Mouse (Mus musculus) testis, adult 2 months (tissue): ENCODE results near the gene Cyp2d11. TPM values are rescaled to one million over a fixed set of nuclear protein-coding genes. Genes with fewer than 3 reads are reported as not detected.

Experiments
- H3K27ac ChIP-seq: fragments of 200-500 bp; 2 replicates; pipeline ENCODE4 v1.5.1; 2012; ENCODE audit warnings: low read depth, low read length; ENCODE audit not compliant: control insufficient read depth, insufficient read depth
- H3K27me3 ChIP-seq: fragments of 200-500 bp; 2 replicates; pipeline ENCODE4 v1.6.1; 2012; ENCODE audit warnings: mild to moderate bottlenecking, low read length, moderate library complexity; ENCODE audit not compliant: control insufficient read depth, insufficient read depth
- H3K36me3 ChIP-seq: fragments of 200-500 bp; 2 replicates; pipeline ENCODE4 v1.6.1; 2012; ENCODE audit warnings: mild to moderate bottlenecking, low read length; ENCODE audit not compliant: control insufficient read depth, insufficient read depth
- H3K4me1 ChIP-seq: fragments of 200-500 bp; 2 replicates; pipeline ENCODE4 v1.6.1; 2012; ENCODE audit warnings: low read length; ENCODE audit not compliant: control insufficient read depth, insufficient read depth
- H3K4me3 ChIP-seq: fragments of 200-500 bp; 2 replicates; pipeline ENCODE4 v1.5.1; 2012; ENCODE audit warnings: low read depth, mild to moderate bottlenecking, low read length, moderate library complexity, mixed read lengths; ENCODE audit not compliant: control insufficient read depth
- CTCF ChIP-seq: fragments of 200-500 bp; IDR thresholded peaks from 2 replicates; pipeline ENCODE4 v1.5.1; 2012; ENCODE audit warnings: low read depth, mild to moderate bottlenecking, inconsistent platforms, low read length, moderate library complexity; ENCODE audit not compliant: control insufficient read depth, insufficient read depth, insufficient replicate concordance
- POLR2A ChIP-seq: fragments of 200-500 bp; IDR thresholded peaks from 2 replicates; pipeline ENCODE4 v1.6.1; 2012; ENCODE audit warnings: low read depth, mild to moderate bottlenecking, inconsistent platforms, low read length, moderate library complexity; ENCODE audit not compliant: control insufficient read depth
- polyA plus RNA-seq: library from polyadenylated mRNA; depleted of rRNA; stranded (reverse); fragments of >200 nt; gene quantifications from 2 replicates; pipeline ENCODE4 v1.2.3, GENCODE M21; 2012

The Cyp2d11 gene
- polyA plus RNA-seq, 1 experiment, result not detected

GRCm38 (mm10) chr15:82361459-82362018 is 32.3 kb downstream of the Cyp2d11 start:
- Histone ChIP-seq H3K27me3 (no peaks in the 10 kb centered on the region), H3K36me3 (no peaks in the 10 kb centered on the region), H3K4me1 (peaks cover 6% of the 10 kb centered on the region), H3K4me3 (no peak overlapping the region), H3K27ac (no peak overlapping the region)
- no peak for TF ChIP-seq POLR2A
- 0 out of 2 replicates have a peak, but pooled peaks have one; percentile 40 for TF ChIP-seq CTCF

- H3K36me3 ChIP-seq, result no peaks in the 10 kb centered on the region
- H3K27me3 ChIP-seq, result no peaks in the 10 kb centered on the region
- no peak for TF ChIP-seq CTCF
- no peak for TF ChIP-seq POLR2A
- H3K27ac ChIP-seq, result no peak overlapping the region; the same call in 1 of the 2 replicates
- H3K4me3 ChIP-seq, result peak overlapping the region; percentile 7; the same call in 1 of the 2 replicates
- H3K4me1 ChIP-seq, result peaks cover 11% of the 10 kb centered on the region
Measured at GRCm38 (mm10) chr15:82358431-82359260, 35.2 kb downstream of the Cyp2d11 start.

GRCm38 (mm10) chr15:82354126-82354945 is 39.5 kb downstream of the Cyp2d11 start, which contains the start of gene Ndufa6:
TSS of gene Ndufa6 (minus strand) at chr15:82354322.
- Histone ChIP-seq H3K4me1 (peaks cover 11% of the 10 kb centered on the region), H3K27ac (peak within 1 kb of the TSS; percentile 99), H3K27me3 (no peaks in the 10 kb centered on the region), H3K36me3 (no peaks in the 10 kb centered on the region), H3K4me3 (peak within 1 kb of the TSS; percentile 99)
- TF ChIP-seq POLR2A (peak; percentile 98), CTCF (peak; percentile 78)

GRCm38 (mm10) chr15:82353745-82354113 is 40.1 kb downstream of the Cyp2d11 start:
- Histone ChIP-seq H3K27ac (peak overlapping the region; percentile 96), H3K4me1 (peaks cover 10% of the 10 kb centered on the region), H3K27me3 (no peaks in the 10 kb centered on the region), H3K4me3 (peak overlapping the region; percentile 99), H3K36me3 (no peaks in the 10 kb centered on the region)
- no peak for TF ChIP-seq POLR2A
- no peak for TF ChIP-seq CTCF

GRCm38 (mm10) chr15:82353078-82353744 is 40.6 kb downstream of the Cyp2d11 start:
- Histone ChIP-seq H3K4me1 (peaks cover 6% of the 10 kb centered on the region), H3K27me3 (no peaks in the 10 kb centered on the region), H3K36me3 (no peaks in the 10 kb centered on the region), H3K27ac (peak overlapping the region; percentile 96), H3K4me3 (peak overlapping the region; percentile 99)
- TF ChIP-seq POLR2A (no peak), CTCF (no peak)

GRCm38 (mm10) chr15:82351480-82351879 is 42.3 kb downstream of the Cyp2d11 start:
- Histone ChIP-seq H3K27ac (no peak overlapping the region), H3K4me1 (peaks cover 6% of the 10 kb centered on the region), H3K4me3 (no peak overlapping the region), H3K27me3 (no peaks in the 10 kb centered on the region), H3K36me3 (no peaks in the 10 kb centered on the region)
- no peak for TF ChIP-seq CTCF
- no peak for TF ChIP-seq POLR2A
